ENCODE assay signal across 10 mouse cellular contexts in genomic region chr3:95172526-95173255, GRCm38 (mm10). TPM values are rescaled to one million over a fixed set of nuclear protein-coding genes. Genes with fewer than 3 reads are reported as not detected.
DNase-seq lines count a peak whose midpoint lies in the region; ATAC-seq and TF ChIP-seq lines count a peak whose summit lies in the region.
"Had no signal": no experiment of that assay in that cellular context is flagged by ENCODE, and none has a peak within 500 bp of the region (broad histone marks: within the 10 kb centered on the region; RNA-seq: fewer than 3 reads in every experiment).

No protein-coding gene starts in this region.

- peaks cover 16% of the 10 kb centered on the region for H3K27me3 ChIP-seq in kidney, postnatal 0 days (ENCODE audit: insufficient read depth, low read length)
- peaks cover 43% of the 10 kb centered on the region for H3K27me3 ChIP-seq in embryonic facial prominence, embryonic 14.5 days (replicated peaks; ENCODE audit: control insufficient read depth, insufficient read depth, low read length)
- H3K27me3 ChIP-seq in hindbrain, postnatal 0 days (ENCODE audit: insufficient read depth, low read length), result no peaks in the 10 kb centered on the region
- H3K27me3 ChIP-seq: Patski had no signal

- 0 out of 2 replicates have a peak, but pooled peaks cover 14% of the 10 kb centered on the region for H3K36me3 ChIP-seq in kidney, postnatal 0 days (ENCODE audit: insufficient read depth, low read length)
- peaks cover 58% of the 10 kb centered on the region for H3K36me3 ChIP-seq in embryonic facial prominence, embryonic 14.5 days (ENCODE audit: control insufficient read depth, insufficient read depth, low read length)
- peaks cover 47% of the 10 kb centered on the region for H3K36me3 ChIP-seq in hindbrain, postnatal 0 days (ENCODE audit: insufficient read depth, low read length)

- no peaks in the 10 kb centered on the region for H3K9me3 ChIP-seq in kidney, postnatal 0 days (replicated peaks; ENCODE audit: low read length)
- no peaks in the 10 kb centered on the region for H3K9me3 ChIP-seq in embryonic facial prominence, embryonic 14.5 days (ENCODE audit: control insufficient read depth, low read length)
- H3K9me3 ChIP-seq in hindbrain, postnatal 0 days (ENCODE audit: low read length), result no peaks in the 10 kb centered on the region

- peak overlapping the region; percentile 52 for H3K9ac ChIP-seq in kidney, postnatal 0 days (ENCODE audit: low read depth, low read length)
- H3K9ac ChIP-seq in embryonic facial prominence, embryonic 14.5 days (ENCODE audit: low read depth, low read length), result peak overlapping the region; percentile 53
- H3K9ac ChIP-seq in hindbrain, postnatal 0 days (replicated peaks; ENCODE audit: low read length), result 0 out of 2 replicates have a peak overlapping the region, but pooled peaks have one; percentile 33

- H3K27ac ChIP-seq in kidney, postnatal 0 days, result no peak overlapping the region
- no peak overlapping the region for H3K27ac ChIP-seq in embryonic facial prominence, embryonic 14.5 days (replicated peaks; ENCODE audit: low read depth, low read length)
- no peak overlapping the region for H3K27ac ChIP-seq in hindbrain, postnatal 0 days

- no peaks in the 10 kb centered on the region; the same call in 1 of the 2 replicates for H3K4me1 ChIP-seq in kidney, postnatal 0 days (replicated peaks; ENCODE audit: insufficient read depth, low read length)
- H3K4me1 ChIP-seq in embryonic facial prominence, embryonic 14.5 days (ENCODE audit: control insufficient read depth, insufficient read depth, low read length), result peaks cover 13% of the 10 kb centered on the region
- no peaks in the 10 kb centered on the region for H3K4me1 ChIP-seq in hindbrain, postnatal 0 days (ENCODE audit: insufficient read depth, low read length)

- H3K4me2 ChIP-seq in kidney, postnatal 0 days (ENCODE audit: low read length), result peak overlapping the region; percentile 79
- H3K4me2 ChIP-seq in embryonic facial prominence, embryonic 14.5 days (ENCODE audit: low read depth, low read length), result peak overlapping the region; percentile 43
- H3K4me2 ChIP-seq in hindbrain, postnatal 0 days (ENCODE audit: low read depth, low read length), result peak overlapping the region; percentile 48; the same call in 1 of the 2 replicates

- no peak for DNase-seq in kidney, postnatal 0 days (ENCODE audit: low spot score)
- no peak for DNase-seq in kidney, adult 18-20 months
- DNase-seq in embryonic facial prominence, embryonic 14.5 days (ENCODE audit: low spot score), result no peak
- DNase-seq in hindbrain, postnatal 0 days (ENCODE audit: low spot score), result no peak
- peak; percentile 39 for DNase-seq in neural tube, embryonic 10.5 days (ENCODE audit: extremely low spot score, low spot score)

- 26% methylated on average over 73 of the region's 84 CpGs for WGBS in kidney, postnatal 0 days
- 24% methylated on average over 34 of the region's 84 CpGs for WGBS in embryonic facial prominence, embryonic 14.5 days
- 34% methylated on average over 69 of the region's 84 CpGs for WGBS in hindbrain, postnatal 0 days

- peak; percentile 16; the same call in 1 of the 2 replicates for TF ChIP-seq CTCF in kidney, postnatal 0 days (IDR thresholded peaks at IDR 0.05; ENCODE audit: low read depth)
- no peak for TF ChIP-seq CTCF in hindbrain, postnatal 0 days (IDR thresholded peaks at IDR 0.05; ENCODE audit: low read depth)

- peak; percentile 38 for ATAC-seq in kidney, postnatal 0 days (replicated peaks; ENCODE audit: low FRiP score, low read depth)
- ATAC-seq in embryonic facial prominence, embryonic 14.5 days (ENCODE audit: low read depth), result 0 out of 2 replicates have a peak, but pooled peaks have one; percentile 3
- ATAC-seq in hindbrain, postnatal 0 days, result no peak
- ATAC-seq in granulocyte monocyte progenitor cell, adult 5-6 weeks (replicated peaks; ENCODE audit: poor library complexity, severe bottlenecking), result no peak
- no peak for ATAC-seq in activated CD4-positive, CD25-positive, alpha-beta regulatory T cell, adult 4 months
- no peak for ATAC-seq in frontal cortex, adult (ENCODE audit: low TSS enrichment)
- ATAC-seq: Patski had no signal

- H3K4me3 ChIP-seq in kidney, postnatal 0 days (replicated peaks; ENCODE audit: low read depth, low read length), result peak overlapping the region; percentile 39
- peak overlapping the region; percentile 27; the same call in 1 of the 2 replicates for H3K4me3 ChIP-seq in embryonic facial prominence, embryonic 14.5 days (ENCODE audit: low read depth, low read length)
- 0 out of 2 replicates have a peak overlapping the region, but pooled peaks have one; percentile 2 for H3K4me3 ChIP-seq in hindbrain, postnatal 0 days (ENCODE audit: low read length)

RNA-seq across cellular contexts. Expression of gene Sema6c, which starts 12.4 kb away (rescaled TPM):
- polyA plus RNA-seq in kidney, postnatal 0 days (2015; fragmentation: Nextera tagmentation; extraction: Ambion mirVana), result 1.8 and 2.9 TPM in 2 replicates
- 14.4 and 16.6 TPM in 2 replicates for polyA plus RNA-seq in embryonic facial prominence, embryonic 14.5 days (2014; fragmentation: Nextera tagmentation; extraction: Ambion mirVana)
- total RNA-seq in hindbrain, postnatal 0 days (2014; rRNA removed), result 127 and 172 TPM in 2 replicates
- 15.6 and 16.4 TPM in 2 replicates for polyA plus RNA-seq in hindbrain, postnatal 0 days (2015; fragmentation: Nextera tagmentation; extraction: Ambion mirVana)
- total RNA-seq in granulocyte monocyte progenitor cell, adult 5-6 weeks (2014; fragmentation: Nextera tagmentation), result not detected in 2 replicates
- not detected in 2 replicates for total RNA-seq in granulocyte monocyte progenitor cell, adult 5-6 weeks (2017)
- polyA plus RNA-seq in activated CD4-positive, CD25-positive, alpha-beta regulatory T cell, adult 4 months (2017; shearing (Covaris generic)), result not detected
- total RNA-seq: neutrophil, adult 5-6 weeks had no signal

RNA-seq across cellular contexts. Expression of gene Tnfaip8l2, which starts 30.5 kb away (rescaled TPM):
- polyA plus RNA-seq in kidney, postnatal 0 days (2015; fragmentation: Nextera tagmentation; extraction: Ambion mirVana), result 2.8 and 3.6 TPM in 2 replicates
- polyA plus RNA-seq in embryonic facial prominence, embryonic 14.5 days (2014; fragmentation: Nextera tagmentation; extraction: Ambion mirVana), result 5.8 and 6.4 TPM in 2 replicates
- 1.9 and 2.3 TPM in 2 replicates for total RNA-seq in hindbrain, postnatal 0 days (2014; rRNA removed)
- polyA plus RNA-seq in hindbrain, postnatal 0 days (2015; fragmentation: Nextera tagmentation; extraction: Ambion mirVana), result 3.1 and 3.6 TPM in 2 replicates
- 30.5 and 40.2 TPM in 2 replicates for total RNA-seq in granulocyte monocyte progenitor cell, adult 5-6 weeks (2014; fragmentation: Nextera tagmentation)
- total RNA-seq in granulocyte monocyte progenitor cell, adult 5-6 weeks (2017), result 21.0 and 24.3 TPM in 2 replicates
- 100 to 1,000 TPM; 216 to 232 TPM for polyA plus RNA-seq in activated CD4-positive, CD25-positive, alpha-beta regulatory T cell, adult 4 months (2017; shearing (Covaris generic))

RNA-seq across cellular contexts. Expression of gene Lysmd1, which starts 38.8 kb away (rescaled TPM):
- 14.4 and 15.2 TPM in 2 replicates for polyA plus RNA-seq in kidney, postnatal 0 days (2015; fragmentation: Nextera tagmentation; extraction: Ambion mirVana)
- polyA plus RNA-seq in embryonic facial prominence, embryonic 14.5 days (2014; fragmentation: Nextera tagmentation; extraction: Ambion mirVana), result 12.0 and 13.2 TPM in 2 replicates
- total RNA-seq in hindbrain, postnatal 0 days (2014; rRNA removed), result 33.4 and 38.5 TPM in 2 replicates
- 39.2 and 42.4 TPM in 2 replicates for polyA plus RNA-seq in hindbrain, postnatal 0 days (2015; fragmentation: Nextera tagmentation; extraction: Ambion mirVana)
- 3.1 and 4.3 TPM in 2 replicates for total RNA-seq in granulocyte monocyte progenitor cell, adult 5-6 weeks (2014; fragmentation: Nextera tagmentation)
- 2.7 and 4.4 TPM in 2 replicates for total RNA-seq in granulocyte monocyte progenitor cell, adult 5-6 weeks (2017)
- 10 to 100 TPM; 21.1 to 22.9 TPM for polyA plus RNA-seq in activated CD4-positive, CD25-positive, alpha-beta regulatory T cell, adult 4 months (2017; shearing (Covaris generic))

RNA-seq across cellular contexts. Expression of gene Scnm1, which starts 38.9 kb away (rescaled TPM):
- polyA plus RNA-seq in kidney, postnatal 0 days (2015; fragmentation: Nextera tagmentation; extraction: Ambion mirVana), result 63.0 and 63.5 TPM in 2 replicates
- polyA plus RNA-seq in embryonic facial prominence, embryonic 14.5 days (2014; fragmentation: Nextera tagmentation; extraction: Ambion mirVana), result 58.3 and 62.2 TPM in 2 replicates
- 44.6 and 56.7 TPM in 2 replicates for total RNA-seq in hindbrain, postnatal 0 days (2014; rRNA removed)
- 72.1 and 75.7 TPM in 2 replicates for polyA plus RNA-seq in hindbrain, postnatal 0 days (2015; fragmentation: Nextera tagmentation; extraction: Ambion mirVana)
- 41.2 and 82.8 TPM in 2 replicates for total RNA-seq in granulocyte monocyte progenitor cell, adult 5-6 weeks (2014; fragmentation: Nextera tagmentation)
- total RNA-seq in granulocyte monocyte progenitor cell, adult 5-6 weeks (2017), result 53.1 and 64.1 TPM in 2 replicates
- 10 to 100 TPM; 67.2 to 99.2 TPM for polyA plus RNA-seq in activated CD4-positive, CD25-positive, alpha-beta regulatory T cell, adult 4 months (2017; shearing (Covaris generic))

RNA-seq across cellular contexts. Expression of gene Gabpb2, which starts 45.0 kb away (rescaled TPM):
- polyA plus RNA-seq in kidney, postnatal 0 days (2015; fragmentation: Nextera tagmentation; extraction: Ambion mirVana), result 4.5 and 5.4 TPM in 2 replicates
- 7.8 and 8.0 TPM in 2 replicates for polyA plus RNA-seq in embryonic facial prominence, embryonic 14.5 days (2014; fragmentation: Nextera tagmentation; extraction: Ambion mirVana)
- total RNA-seq in hindbrain, postnatal 0 days (2014; rRNA removed), result 8.6 and 9.2 TPM in 2 replicates
- 2.6 and 2.9 TPM in 2 replicates for polyA plus RNA-seq in hindbrain, postnatal 0 days (2015; fragmentation: Nextera tagmentation; extraction: Ambion mirVana)
- total RNA-seq in granulocyte monocyte progenitor cell, adult 5-6 weeks (2014; fragmentation: Nextera tagmentation), result 36.0 and 54.3 TPM in 2 replicates
- 39.8 and 43.6 TPM in 2 replicates for total RNA-seq in granulocyte monocyte progenitor cell, adult 5-6 weeks (2017)
- 10 to 100 TPM; 31.0 to 34.7 TPM for polyA plus RNA-seq in activated CD4-positive, CD25-positive, alpha-beta regulatory T cell, adult 4 months (2017; shearing (Covaris generic))

Comparison
In these comparisons a context has a peak if more than half of its experiments do, and no peak if none do; other contexts are left out.
1. ATAC-seq: peak in kidney, postnatal 0 days (single experiment) and embryonic facial prominence, embryonic 14.5 days (single experiment); none in hindbrain, postnatal 0 days (single experiment), granulocyte monocyte progenitor cell, adult 5-6 weeks (single experiment), activated CD4-positive, CD25-positive, alpha-beta regulatory T cell, adult 4 months (single experiment) and frontal cortex, adult (single experiment).
2. RNA of gene Tnfaip8l2, which starts 30.5 kb away (polyA plus RNA-seq): 216 to 232 TPM in activated CD4-positive, CD25-positive, alpha-beta regulatory T cell, adult 4 months; 5.8 to 6.4 TPM in embryonic facial prominence, embryonic 14.5 days, 2.8 to 3.6 TPM in kidney, postnatal 0 days and 3.1 to 3.6 TPM in hindbrain, postnatal 0 days; every median in the first group is over 10 times any median in the second.
3. Peak in every context shown above with its lines, with median percentiles within 50 percentile points of each other: H3K4me2 ChIP-seq, H3K4me3 ChIP-seq and H3K9ac ChIP-seq.